In genomic region chr12:10186576-10186975, GRCm38 (mm10) we compare ENCODE assay signal across 28 mouse cellular contexts.
"Had no signal": no experiment of that assay in that cellular context is flagged by ENCODE, and none has a peak within 500 bp of the region (broad histone marks: within the 10 kb centered on the region; RNA-seq: fewer than 3 reads in every experiment).

No protein-coding gene starts in this region.

- H3K27ac ChIP-seq: heart, embryonic 10.5 days; hindbrain, embryonic 10.5 days; hindbrain, embryonic 12.5 days; hindbrain, embryonic 14.5 days; intestine, embryonic 15.5 days; kidney, embryonic 15.5 days; layer of hippocampus, adult 2 months; left cerebral cortex, adult 2 months; limb, embryonic 10.5 days; limb, embryonic 12.5 days; liver, embryonic 13.5 days; liver, embryonic 15.5 days had no signal

- H3K4me3 ChIP-seq: heart, embryonic 10.5 days; heart, embryonic 12.5 days; hindbrain, embryonic 10.5 days; hindbrain, embryonic 12.5 days; intestine, embryonic 15.5 days; kidney, embryonic 15.5 days; layer of hippocampus, adult 2 months; left cerebral cortex, adult 2 months; limb, embryonic 10.5 days; limb, embryonic 12.5 days; liver, embryonic 13.5 days; liver, embryonic 15.5 days had no signal

- ATAC-seq: hindbrain, embryonic 16.5 days; inflammation-experienced regulatory T-cells, adult 6 months; intestine, embryonic 15.5 days had no signal

- H3K36me3 ChIP-seq: heart, embryonic 10.5 days; heart, embryonic 12.5 days; hindbrain, embryonic 10.5 days; hindbrain, embryonic 12.5 days; intestine, embryonic 15.5 days; kidney, embryonic 15.5 days; limb, embryonic 10.5 days; limb, embryonic 12.5 days; liver, embryonic 13.5 days; liver, embryonic 15.5 days had no signal

- H3K9ac ChIP-seq: heart, embryonic 12.5 days; hindbrain, embryonic 12.5 days; hindbrain, embryonic 14.5 days; intestine, embryonic 15.5 days; kidney, embryonic 15.5 days; limb, embryonic 12.5 days; liver, embryonic 13.5 days; liver, embryonic 15.5 days had no signal

- H3K27me3 ChIP-seq: heart, embryonic 12.5 days; hindbrain, embryonic 12.5 days; intestine, embryonic 15.5 days; kidney, embryonic 15.5 days; limb, embryonic 12.5 days; liver, embryonic 13.5 days; liver, embryonic 15.5 days had no signal

- H3K9me3 ChIP-seq: heart, embryonic 10.5 days; heart, embryonic 12.5 days; hindbrain, embryonic 10.5 days; hindbrain, embryonic 12.5 days; intestine, embryonic 15.5 days; kidney, embryonic 15.5 days; limb, embryonic 10.5 days; limb, embryonic 12.5 days; liver, embryonic 13.5 days; liver, embryonic 15.5 days had no signal

- H3K4me2 ChIP-seq: heart, embryonic 12.5 days; hindbrain, embryonic 12.5 days; hindbrain, embryonic 14.5 days; intestine, embryonic 15.5 days; kidney, embryonic 15.5 days; limb, embryonic 12.5 days; liver, embryonic 11.5 days; liver, embryonic 13.5 days; liver, embryonic 15.5 days had no signal

- DNase-seq: gastrocnemius, postnatal 14 days; gastrocnemius, postnatal 36 days; heart, adult 11 months; heart, postnatal 10 days; heart, postnatal 4 days; kidney, adult 11 months; kidney, adult 2 months; kidney, adult 9 months; kidney, postnatal 10 days; kidney, postnatal 25 days; kidney, postnatal 4 days; liver; liver, embryonic 13.5 days had no signal

- H3K4me1 ChIP-seq: heart, embryonic 10.5 days; heart, embryonic 12.5 days; hindbrain, embryonic 10.5 days; hindbrain, embryonic 12.5 days; intestine, embryonic 15.5 days; kidney, embryonic 15.5 days; limb, embryonic 10.5 days; limb, embryonic 12.5 days; liver, embryonic 13.5 days; liver, embryonic 15.5 days had no signal
